Mouse (Mus musculus) hindbrain, embryonic 11.5 days (tissue): ENCODE data around the gene Fgfbp3. TPM values are rescaled to one million over a fixed set of nuclear protein-coding genes. Genes with fewer than 3 reads are reported as not detected.
A peak's percentile ranks its signal among the peaks of the same experiment; 100 is the strongest.

Experiments
- ATAC-seq: fragments of 200-750 bp; cut with Nextera tagmentation; 2 replicates; pipeline ENCODE4 v1.8.0; 2017; ENCODE audit warnings: mild to moderate bottlenecking, moderate TSS enrichment, moderate library complexity; ENCODE audit not compliant: low FRiP score
- DNase-seq: peaks from one replicate; pipeline ENCODE4 v3.0.0-alpha.2; 2015; ENCODE audit warnings: low spot score
- H3K27ac ChIP-seq: fragments of 300-500 bp; sonication (generic); 2 replicates; pipeline ENCODE4 v1.5.1; 2014; ENCODE audit warnings: mild to moderate bottlenecking, low read depth, low read length
- H3K27me3 ChIP-seq: fragments of 300-500 bp; sonication (generic); 2 replicates; pipeline ENCODE4 v1.6.1; 2014; ENCODE audit warnings: mild to moderate bottlenecking, low read length, moderate library complexity, mixed read lengths; ENCODE audit not compliant: control insufficient read depth, insufficient read depth
- H3K36me3 ChIP-seq: fragments of 300-500 bp; sonication (generic); 2 replicates; pipeline ENCODE4 v1.6.1; 2014; ENCODE audit warnings: mild to moderate bottlenecking, low read length, moderate library complexity, mixed read lengths; ENCODE audit not compliant: control insufficient read depth, insufficient read depth
- H3K4me1 ChIP-seq: fragments of 300-500 bp; sonication (generic); replicated peaks from 2 replicates; pipeline ENCODE4 v1.6.1; 2014; ENCODE audit warnings: low read length, mixed read lengths; ENCODE audit not compliant: control insufficient read depth, insufficient read depth
- H3K4me2 ChIP-seq: fragments of 300-500 bp; sonication (generic); replicated peaks from 2 replicates; pipeline ENCODE4 v1.6.1; 2014; ENCODE audit warnings: mild to moderate bottlenecking, low read depth, low read length
- H3K4me3 ChIP-seq: fragments of 300-500 bp; sonication (generic); 2 replicates; pipeline ENCODE4 v1.5.1; 2014; ENCODE audit warnings: low read depth, low read length
- H3K9ac ChIP-seq: fragments of 300-500 bp; sonication (generic); 2 replicates; pipeline ENCODE4 v1.6.1; 2014; ENCODE audit warnings: low read depth, low read length
- H3K9me3 ChIP-seq: fragments of 300-500 bp; sonication (generic); 2 replicates; pipeline ENCODE4 v1.6.1; 2016; ENCODE audit warnings: low read length; ENCODE audit not compliant: control insufficient read depth
- WGBS: fragments of 180-500 bp; shearing (Covaris S2); extraction: QIAGEN DNeasy Blood & Tissue Kit; methylation state at CpG from one replicate; pipeline ENCODE4 v1.1.7; 2014; 5-methylcytosine and 5-hydroxymethylcytosine counted together
- polyA plus RNA-seq: library from polyadenylated mRNA; unstranded; fragments of >200 nt; fragmentation: Nextera tagmentation; extraction: Ambion mirVana; gene quantifications from 2 replicates; pipeline ENCODE4 v1.2.1, GENCODE M21; 2014

Gene Fgfbp3
- polyA plus RNA-seq, 1 experiment from 2014 or later = 33.0 TPM

- H3K36me3 ChIP-seq = no peaks in the 10 kb centered on the region
- ATAC-seq (no peak), DNase-seq (no peak)
- H3K4me1 ChIP-seq = no peaks in the 10 kb centered on the region
- no peak overlapping the region for H3K27ac ChIP-seq
- no peak overlapping the region for H3K4me3 ChIP-seq
- no peaks in the 10 kb centered on the region for H3K27me3 ChIP-seq
- H3K9ac ChIP-seq = no peak overlapping the region
- no peaks in the 10 kb centered on the region for H3K9me3 ChIP-seq
- H3K4me2 ChIP-seq = no peak overlapping the region
Measured at GRCm38 (mm10) chr19:36932097-36932496, 12.7 kb upstream of the Fgfbp3 start.

DNA sequence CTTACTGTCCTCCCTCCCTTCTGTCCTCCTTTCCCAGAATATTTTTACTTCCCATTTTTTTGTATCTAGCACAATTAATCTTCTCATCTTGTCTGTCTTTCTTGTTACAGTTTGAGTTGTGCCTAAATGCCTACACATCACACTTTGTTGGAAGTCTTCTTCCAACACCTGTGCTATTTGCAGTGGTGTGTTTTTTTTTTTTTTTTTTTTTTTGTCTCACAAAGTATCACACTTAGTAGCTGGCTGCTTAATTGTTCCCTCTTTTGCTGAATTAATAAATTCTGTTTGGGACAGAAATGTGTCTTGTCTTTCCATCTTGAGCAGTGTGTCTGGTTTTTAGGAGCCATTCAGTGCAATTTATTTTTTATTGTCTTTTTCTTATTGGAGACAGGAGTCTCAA, 10.4 kb upstream of the Fgfbp3 start:
- Histone ChIP-seq H3K4me1 (peaks cover 3% of the 10 kb centered on the region; the same call in 1 of the 2 replicates), H3K27me3 (no peaks in the 10 kb centered on the region), H3K4me2 (no peak overlapping the region), H3K27ac (no peak overlapping the region), H3K9ac (no peak overlapping the region), H3K36me3 (no peaks in the 10 kb centered on the region), H3K9me3 (no peaks in the 10 kb centered on the region), H3K4me3 (no peak overlapping the region)
- ATAC-seq (no peak), DNase-seq (no peak)

GRCm38 (mm10) chr19:36927800-36928361, 8.5 kb upstream of the Fgfbp3 start:
- DNase-seq = no peak
- Histone ChIP-seq H3K27me3 (no peaks in the 10 kb centered on the region), H3K9me3 (no peaks in the 10 kb centered on the region), H3K4me2 (no peak overlapping the region), H3K27ac (no peak overlapping the region), H3K4me1 (peaks cover 3% of the 10 kb centered on the region; the same call in 1 of the 2 replicates), H3K9ac (no peak overlapping the region), H3K4me3 (no peak overlapping the region), H3K36me3 (no peaks in the 10 kb centered on the region)
- WGBS = 88% methylated on average over 6 of the region's 6 CpGs
- ATAC-seq = no peak

DNA sequence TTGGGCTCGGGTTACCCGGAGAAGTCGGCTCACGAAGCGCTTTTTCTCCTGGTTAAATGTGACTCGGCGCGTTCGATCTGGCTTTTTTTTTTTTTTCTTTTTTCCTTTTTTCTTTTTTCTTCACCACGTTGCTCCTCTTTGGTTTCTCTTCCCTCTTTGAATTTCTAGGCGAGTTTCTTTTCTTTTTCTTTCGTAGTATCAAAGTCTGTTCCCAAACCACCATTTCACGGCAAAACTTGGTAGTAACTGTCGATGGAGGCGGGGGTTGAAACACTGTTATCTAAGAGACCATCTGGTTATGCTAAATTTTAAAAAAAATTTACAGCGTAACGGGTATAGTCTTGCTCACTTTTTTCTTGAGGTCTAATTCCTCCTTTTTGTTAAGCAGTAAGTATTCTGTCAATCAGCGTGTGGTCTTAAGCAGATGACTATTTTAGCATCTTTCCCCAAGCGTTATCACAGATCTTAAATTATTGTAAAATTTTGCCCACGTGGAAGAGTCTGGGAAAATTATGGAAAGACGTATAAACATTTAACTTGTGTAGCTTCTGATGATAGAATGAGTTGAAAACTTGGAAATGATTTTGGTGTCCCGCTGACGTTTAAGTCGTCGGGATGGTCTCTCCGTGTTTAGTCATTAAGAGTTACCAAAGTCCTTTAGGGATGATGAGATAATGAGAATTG, 7.3 kb upstream of the Fgfbp3 start:
- Histone ChIP-seq H3K4me3 (peak overlapping the region; percentile 96), H3K9me3 (no peaks in the 10 kb centered on the region), H3K36me3 (no peaks in the 10 kb centered on the region), H3K4me1 (peaks cover 3% of the 10 kb centered on the region; the same call in 1 of the 2 replicates), H3K4me2 (peak overlapping the region; percentile 57), H3K27ac (peak overlapping the region; percentile 86), H3K27me3 (no peaks in the 10 kb centered on the region), H3K9ac (peak overlapping the region; percentile 92)
- 2% methylated on average over 26 of the region's 26 CpGs for WGBS
- ATAC-seq (no peak), DNase-seq (peak; percentile 31)

DNA sequence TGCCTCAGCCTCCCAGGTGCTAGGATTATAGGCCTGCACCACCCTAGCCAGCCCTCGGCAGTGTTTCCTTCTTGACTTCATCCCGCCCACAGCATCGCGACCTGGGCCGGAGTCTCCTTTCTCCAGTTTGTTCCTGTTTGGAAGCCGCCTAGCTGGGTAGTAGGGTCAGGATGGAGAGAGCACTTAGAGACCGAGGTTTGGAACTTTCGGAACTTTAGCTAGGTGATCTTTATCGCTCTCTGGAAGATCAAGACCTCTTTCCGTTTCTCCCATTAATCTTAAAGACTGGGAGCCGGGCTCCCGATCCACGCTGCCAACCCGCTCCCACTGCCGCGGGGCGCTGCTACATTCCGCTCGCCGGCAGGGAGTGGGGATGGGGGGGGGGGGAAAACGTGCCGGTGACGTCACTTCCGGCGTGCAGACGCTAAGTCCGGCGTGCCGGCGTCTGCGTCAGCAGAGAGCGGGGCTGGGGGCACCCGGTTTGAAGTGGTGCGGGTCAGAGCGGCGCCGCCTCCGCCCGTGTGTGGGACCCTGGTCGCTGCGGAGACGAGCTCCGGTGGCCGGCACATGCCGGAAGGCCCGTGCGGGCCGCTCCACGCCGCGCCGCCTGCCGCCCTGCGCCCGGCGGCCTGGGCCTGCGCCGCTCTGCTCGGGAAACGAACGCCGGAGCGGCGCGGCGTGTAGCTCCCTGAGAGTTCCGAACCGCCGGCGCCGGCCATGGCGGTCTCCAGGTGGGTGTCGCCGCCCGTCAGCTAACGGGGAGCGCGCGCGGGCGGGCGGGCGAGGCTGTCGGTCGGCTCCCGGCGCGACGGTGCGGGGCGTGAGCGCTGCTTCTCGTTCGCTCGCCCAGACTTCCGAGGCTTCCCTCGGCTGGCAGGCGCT, 6.5 kb upstream of the Fgfbp3 start, which contains the start of gene Btaf1:
Gene Btaf1, plus strand, starts transcription at position 409 of the 882 bp plus-strand sequence.
- Histone ChIP-seq H3K4me2 (peak within 1 kb of the TSS; percentile 80), H3K27ac (peak within 1 kb of the TSS; percentile 86), H3K36me3 (no peaks in the 10 kb centered on the region), H3K4me1 (peaks cover 3% of the 10 kb centered on the region; the same call in 1 of the 2 replicates), H3K9ac (peak within 1 kb of the TSS; percentile 92), H3K9me3 (no peaks in the 10 kb centered on the region), H3K4me3 (peak within 1 kb of the TSS; percentile 96), H3K27me3 (no peaks in the 10 kb centered on the region)
- DNase-seq (peak; percentile 94), ATAC-seq (peak; percentile 98)
- WGBS = under 1% methylated on average over 72 of the region's 98 CpGs

DNA sequence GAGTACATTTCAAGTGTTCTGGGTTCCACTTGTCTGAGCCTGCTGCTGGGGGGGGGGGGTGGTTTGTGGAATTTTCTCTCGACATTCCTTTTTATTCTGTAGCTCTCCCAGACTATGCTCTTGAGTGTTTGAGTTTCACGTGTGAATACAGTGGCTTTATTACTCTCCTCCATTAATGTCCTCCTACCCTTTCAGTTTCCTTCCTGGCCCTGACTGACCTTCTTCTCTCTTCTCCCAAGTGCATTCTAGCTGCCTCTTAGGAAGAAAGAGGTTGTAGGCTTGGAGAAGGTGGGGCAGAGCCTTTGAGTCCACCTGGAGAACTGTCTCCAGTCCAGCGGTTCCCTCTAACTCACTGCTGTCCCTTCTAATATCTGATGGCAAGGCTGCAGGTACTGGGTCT, 3.5 kb upstream of the Fgfbp3 start:
- Histone ChIP-seq H3K9ac (no peak overlapping the region), H3K27me3 (no peaks in the 10 kb centered on the region), H3K4me2 (no peak overlapping the region), H3K27ac (no peak overlapping the region), H3K9me3 (no peaks in the 10 kb centered on the region), H3K36me3 (no peaks in the 10 kb centered on the region), H3K4me1 (peaks cover 3% of the 10 kb centered on the region; the same call in 1 of the 2 replicates), H3K4me3 (no peak overlapping the region)
- ATAC-seq (no peak), DNase-seq (no peak)
- WGBS = 61% methylated on average over 3 of the region's 3 CpGs

GRCm38 (mm10) chr19:36922015-36922414, 2.6 kb upstream of the Fgfbp3 start:
- no peaks in the 10 kb centered on the region for H3K9me3 ChIP-seq
- no peak overlapping the region for H3K9ac ChIP-seq
- H3K36me3 ChIP-seq = no peaks in the 10 kb centered on the region
- no peak for ATAC-seq
- no peak overlapping the region for H3K27ac ChIP-seq
- no peak overlapping the region for H3K4me3 ChIP-seq
- DNase-seq = peak; percentile 56
- 44% methylated on average over 2 of the region's 2 CpGs for WGBS
- no peaks in the 10 kb centered on the region for H3K27me3 ChIP-seq
- H3K4me2 ChIP-seq = no peak overlapping the region
- H3K4me1 ChIP-seq = peaks cover 3% of the 10 kb centered on the region; the same call in 1 of the 2 replicates

DNA sequence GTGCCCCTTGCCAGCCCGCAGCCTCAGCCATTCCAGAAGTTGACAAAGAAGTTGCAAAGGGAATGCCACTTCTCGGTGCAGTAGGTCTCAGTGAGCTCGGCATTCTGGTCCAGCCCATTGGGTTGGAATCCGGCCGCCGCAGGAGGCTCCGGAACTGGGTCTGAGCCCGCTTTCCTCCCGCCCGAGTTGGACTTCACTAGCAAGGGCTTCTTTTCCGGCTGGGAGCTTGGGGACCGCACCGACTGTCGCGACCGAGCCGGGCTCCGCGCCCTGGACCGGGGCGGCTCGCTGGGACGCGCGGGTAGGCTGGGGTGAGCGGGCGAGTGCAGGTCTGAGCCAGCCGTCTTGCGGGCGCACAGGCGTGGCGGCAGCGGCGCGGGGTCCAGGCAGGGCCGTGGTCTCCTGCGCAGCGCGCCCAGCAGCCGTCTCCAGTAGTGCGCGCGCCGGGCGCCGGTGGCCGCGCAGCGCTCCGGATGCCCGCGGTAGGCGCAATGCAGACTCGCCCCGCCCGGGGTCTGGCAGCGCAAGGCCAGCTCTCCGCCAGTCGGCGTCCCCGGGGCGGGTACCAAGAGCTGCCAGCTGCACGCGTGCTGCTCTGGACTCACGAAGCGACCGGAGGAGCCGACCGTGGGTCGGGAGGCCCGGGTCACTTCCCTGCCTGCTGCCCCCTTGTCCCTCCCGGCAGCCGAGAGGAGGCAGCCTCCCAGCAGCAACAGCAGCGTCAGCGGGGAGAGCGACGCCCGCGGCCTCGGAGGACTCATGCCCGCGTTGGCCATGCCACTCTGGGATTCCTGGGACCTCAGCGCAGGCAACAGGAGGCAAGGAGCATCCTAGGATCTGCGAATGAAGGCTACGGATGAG, 744 bp downstream of the Fgfbp3 start:
- Histone ChIP-seq H3K27ac (peak overlapping the region; percentile 91), H3K9me3 (no peaks in the 10 kb centered on the region), H3K4me3 (peak overlapping the region; percentile 88), H3K9ac (peak overlapping the region; percentile 94), H3K36me3 (no peaks in the 10 kb centered on the region), H3K4me2 (peak overlapping the region; percentile 63), H3K4me1 (no peaks in the 10 kb centered on the region), H3K27me3 (no peaks in the 10 kb centered on the region)
- 0% methylated on average over 70 of the region's 85 CpGs for WGBS
- peak; percentile 85 for DNase-seq
- peak; percentile 90 for ATAC-seq
